Mouse (Mus musculus) CD4-positive, CD25-positive, alpha-beta regulatory T cell, adult 2 months (primary cell): ENCODE results near the gene Eif4a1.

Experiments used
- DNase-seq: peaks from one replicate; pipeline ENCODE4 v3.0.0-alpha.2; 2012; ENCODE audit warnings: low read depth, low spot score

The Eif4a1 gene

DNA sequence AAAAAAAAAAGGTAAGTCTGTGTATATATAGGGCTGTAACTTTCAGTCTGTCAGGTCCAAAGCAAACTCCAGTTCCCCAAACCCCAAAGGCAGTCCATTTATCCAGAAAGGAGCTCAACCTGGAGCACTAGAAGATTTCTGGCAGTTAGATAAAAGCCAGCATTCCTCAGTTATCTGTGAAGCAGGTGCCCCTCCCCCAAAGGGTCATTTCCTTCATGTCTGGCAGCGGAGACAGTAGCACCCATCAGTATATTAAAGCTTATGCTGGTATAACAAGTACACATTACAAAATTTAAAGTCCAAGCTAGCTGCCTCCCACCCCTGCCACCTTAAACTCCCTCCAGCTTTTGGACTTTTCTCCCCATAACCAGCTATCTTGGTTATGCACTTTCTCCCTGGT is 27.4 kb upstream of the Eif4a1 start:
- no peak for DNase-seq

DNA sequence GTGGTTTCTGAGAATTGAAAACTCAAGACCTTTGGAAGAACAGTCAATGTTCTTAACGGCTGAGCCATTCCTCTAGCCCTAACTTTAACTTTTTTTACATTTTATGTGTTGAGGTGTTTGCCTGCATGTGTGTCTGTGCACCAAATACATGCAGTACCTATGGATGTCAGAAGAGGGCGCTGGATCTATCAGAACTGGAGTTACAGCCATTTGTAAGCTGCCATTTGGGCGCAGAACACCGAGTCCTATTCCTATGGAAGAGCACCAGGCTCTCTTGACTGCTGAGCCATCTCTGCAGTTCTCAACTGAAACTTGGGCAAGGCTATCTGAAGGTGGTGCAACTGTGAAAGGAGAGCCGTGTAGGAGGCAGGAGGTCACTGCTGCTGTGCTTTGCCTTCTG is 26.4 kb upstream of the Eif4a1 start:
- DNase-seq = peak; percentile 28

DNA sequence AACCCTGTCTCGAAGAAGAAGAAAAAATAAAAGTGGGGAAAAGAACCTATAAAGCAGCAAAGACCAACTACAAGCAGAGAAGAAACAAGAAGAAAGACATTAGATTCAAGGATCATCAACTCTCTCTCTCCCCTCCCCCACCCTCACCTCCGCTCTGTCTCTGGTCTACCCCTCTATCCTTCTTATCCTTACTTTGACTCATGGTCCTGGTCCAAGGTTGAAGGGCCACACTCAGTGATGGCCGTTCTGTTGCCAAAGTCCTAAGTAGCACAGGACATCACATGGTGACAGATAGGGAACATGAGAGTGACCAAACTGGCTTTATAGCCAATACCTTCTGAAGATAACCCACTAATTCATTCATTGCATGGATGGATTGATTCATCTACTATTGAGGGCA is 25.2 kb upstream of the Eif4a1 start:
- no peak for DNase-seq

DNA sequence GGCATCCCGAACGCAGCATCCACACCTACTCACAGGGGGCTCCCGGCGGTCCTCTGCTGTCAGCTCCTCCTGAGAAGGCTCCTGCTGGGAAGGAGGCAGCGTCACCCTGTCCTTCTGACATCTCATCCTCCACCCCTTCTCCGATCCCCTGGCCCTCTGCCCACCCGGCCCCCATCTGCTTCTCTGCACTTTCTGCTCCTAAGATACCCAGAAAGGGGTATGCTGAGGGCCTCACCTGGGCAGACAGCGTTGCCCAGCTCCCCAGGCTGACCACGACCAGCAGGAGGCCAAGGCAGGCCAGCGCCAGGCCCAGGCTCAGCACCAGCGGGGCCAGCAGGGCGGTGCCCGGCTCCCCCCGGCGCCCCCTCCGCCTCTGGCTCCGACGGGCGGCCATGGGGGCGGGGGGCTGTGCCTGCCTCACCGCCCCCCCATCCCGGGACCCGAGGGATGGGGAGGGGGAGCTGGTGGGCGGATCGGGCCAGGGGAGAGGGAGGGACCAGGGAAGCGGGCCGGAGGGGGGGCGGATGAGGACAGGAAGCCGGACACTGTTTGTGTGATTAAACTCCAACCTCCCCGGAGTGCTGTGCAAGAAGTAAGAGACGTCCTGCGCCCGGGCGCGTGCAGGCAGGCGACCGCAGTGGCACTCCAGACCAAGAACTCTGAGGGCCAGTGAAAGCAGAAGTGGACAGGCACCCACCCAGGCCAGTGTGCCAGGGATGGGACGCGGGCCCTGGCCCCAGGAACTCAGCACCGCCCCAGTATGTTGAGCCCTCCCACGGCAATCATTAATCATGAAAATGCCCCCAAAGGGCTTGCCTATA is 23.3 kb upstream of the Eif4a1 start, which contains the start of the genes Tnfsf12 and Tnfsfm13:
TSS of gene Tnfsf12 (minus strand) at position 489 of the 821 bp plus-strand sequence.
TSS of gene Tnfsfm13 (minus strand) at position 738 of the 821 bp plus-strand sequence.
- DNase-seq = no peak

DNA sequence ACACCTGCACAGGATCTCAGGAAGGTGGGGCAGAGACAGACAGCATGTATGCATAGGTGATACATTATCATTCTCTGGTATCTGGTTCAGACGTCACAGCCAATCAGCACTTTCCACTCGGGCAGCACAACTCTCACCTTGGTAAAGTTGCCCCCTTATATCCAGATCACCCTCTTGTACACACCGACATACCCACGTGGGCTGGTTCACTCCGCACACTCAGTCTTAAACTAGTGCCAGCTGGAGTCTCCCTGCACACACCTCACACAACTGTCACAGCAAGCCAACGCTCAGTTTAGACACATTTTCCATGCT is 22.8 kb upstream of the Eif4a1 start:
- no peak for DNase-seq

DNA sequence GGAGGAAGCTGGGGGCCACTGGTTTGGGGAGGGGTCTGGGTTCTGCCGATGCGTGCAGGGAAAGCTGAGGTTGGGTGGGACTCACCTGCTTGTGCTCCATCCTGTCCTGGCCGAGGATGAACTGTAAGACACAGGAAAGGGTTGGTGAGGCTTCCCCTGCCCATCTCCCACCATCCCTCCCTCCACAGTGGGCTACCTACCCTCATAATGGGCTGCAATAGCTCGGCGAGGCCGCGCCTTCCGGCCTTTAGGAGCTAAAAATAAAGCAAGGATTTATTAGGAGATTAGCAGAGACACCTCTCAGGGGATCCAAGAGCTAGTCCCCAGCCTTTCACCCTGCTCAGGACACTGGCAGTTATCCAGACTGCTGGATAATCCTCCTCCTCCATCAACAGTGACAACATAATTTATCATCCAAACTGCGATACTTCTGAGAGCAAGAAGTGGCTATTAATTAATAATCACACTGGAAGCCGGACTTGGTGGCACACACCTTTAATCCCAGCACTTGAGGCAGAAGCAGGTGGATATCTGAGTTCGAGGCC is 21.3 kb upstream of the Eif4a1 start:
- no peak for DNase-seq

DNA sequence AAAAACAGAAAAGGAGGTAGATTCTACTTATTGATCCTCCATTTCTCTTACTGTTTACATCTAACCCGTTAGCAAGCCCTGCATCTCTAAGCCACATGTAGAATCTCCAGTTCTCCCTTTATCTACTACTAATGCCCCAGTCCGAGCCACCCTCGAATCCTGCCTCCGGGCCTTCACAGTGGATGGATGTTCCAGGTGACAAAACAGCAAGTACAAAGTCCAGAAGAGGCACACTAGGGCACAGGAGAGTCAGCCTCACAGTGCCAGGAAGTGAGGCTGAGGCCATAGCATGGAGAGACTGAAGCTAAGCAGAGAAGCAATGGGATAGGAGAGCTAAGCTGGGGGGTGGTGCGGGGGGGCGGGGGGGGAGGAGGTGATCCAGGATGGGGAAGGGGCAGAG is 20.6 kb upstream of the Eif4a1 start:
- DNase-seq = no peak

DNA sequence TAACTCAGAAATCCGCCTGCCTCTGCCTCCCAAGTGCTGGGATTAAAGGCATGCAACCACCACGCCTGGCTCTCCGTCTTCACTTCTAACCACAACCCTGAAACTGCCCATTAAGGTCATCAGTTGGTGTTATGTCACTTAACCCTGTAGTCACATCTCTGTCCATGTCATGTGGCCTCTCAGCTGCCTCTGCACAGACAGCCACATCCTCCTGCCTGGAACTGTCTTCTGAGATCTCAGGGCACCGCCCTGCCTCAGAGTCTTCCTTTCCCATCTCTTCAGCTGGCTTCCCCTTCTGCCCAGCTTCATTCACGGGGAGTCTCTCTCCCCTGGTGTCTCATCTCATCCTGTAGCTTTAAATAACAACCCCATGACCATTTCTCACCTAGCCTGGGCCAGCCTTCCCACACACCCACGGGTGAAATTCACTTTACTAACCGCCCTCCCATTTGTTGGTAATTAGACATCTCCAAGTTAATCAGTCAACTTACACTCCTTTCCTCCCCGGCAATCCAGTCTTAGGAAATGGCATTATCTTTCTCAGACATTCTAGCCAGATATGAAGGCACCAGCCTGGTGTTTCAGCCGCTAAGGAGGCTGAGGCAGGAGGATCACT is 20.1 kb upstream of the Eif4a1 start:
- DNase-seq = no peak

DNA sequence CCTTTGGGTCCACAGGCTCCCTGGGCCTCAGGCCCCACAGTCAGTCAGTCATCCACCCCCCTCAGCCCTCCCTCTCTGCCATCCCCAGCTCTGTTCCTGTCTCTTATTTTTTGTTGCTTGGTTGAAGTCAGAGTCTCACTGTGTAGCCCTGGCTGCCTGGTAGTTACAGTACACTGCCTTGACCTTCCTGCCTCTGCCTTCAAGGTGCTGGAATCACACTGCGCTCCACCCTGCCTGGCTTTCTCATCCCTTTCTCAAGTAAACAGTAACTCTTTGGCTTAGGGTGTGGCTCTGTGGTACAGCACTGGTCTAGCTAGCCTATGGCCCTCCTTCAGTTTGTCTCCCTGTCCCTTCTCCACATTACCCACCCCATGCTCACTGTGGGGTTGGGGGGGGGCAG is 17.7 kb upstream of the Eif4a1 start:
- DNase-seq = no peak

DNA sequence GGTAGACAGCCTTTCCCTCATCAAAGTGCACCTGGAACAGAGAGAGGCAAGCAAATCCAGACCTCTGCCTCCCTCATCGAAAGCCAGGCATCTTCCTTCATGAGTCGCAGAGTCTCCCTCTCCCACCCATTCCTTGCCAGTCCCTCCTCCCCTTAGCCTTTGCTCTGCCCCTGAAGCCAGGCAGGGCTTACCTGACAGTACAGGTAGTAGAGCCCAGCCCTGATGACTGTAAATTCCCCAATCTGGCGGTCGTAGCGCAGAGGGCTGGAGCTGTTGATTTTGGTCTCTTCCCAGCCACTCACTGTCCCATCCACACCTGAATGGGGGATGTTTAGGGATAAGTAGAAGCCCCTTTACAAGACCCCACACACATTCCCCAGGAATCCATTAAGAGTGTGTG is 14.8 kb upstream of the Eif4a1 start:
- DNase-seq = no peak

DNA sequence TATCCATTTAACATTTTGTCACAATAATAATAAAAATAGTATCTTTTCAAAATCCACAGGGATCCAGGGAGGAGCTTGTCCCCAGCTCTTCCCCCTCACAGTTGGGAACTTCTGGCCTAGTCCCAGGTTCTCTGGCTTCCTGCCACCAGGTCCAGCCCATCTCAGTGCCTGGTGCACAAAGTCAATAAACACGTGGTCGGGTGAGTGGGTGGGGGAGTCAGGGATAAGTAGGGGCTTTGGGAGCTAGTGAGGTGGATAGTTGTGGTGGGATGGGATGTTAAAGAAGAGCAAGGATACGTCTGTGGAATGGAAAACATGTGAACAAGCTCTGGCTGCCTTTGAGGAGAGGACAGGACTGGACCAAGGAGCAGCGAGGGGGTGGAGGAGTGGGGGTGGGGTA is 14.2 kb upstream of the Eif4a1 start:
- DNase-seq = no peak

DNA sequence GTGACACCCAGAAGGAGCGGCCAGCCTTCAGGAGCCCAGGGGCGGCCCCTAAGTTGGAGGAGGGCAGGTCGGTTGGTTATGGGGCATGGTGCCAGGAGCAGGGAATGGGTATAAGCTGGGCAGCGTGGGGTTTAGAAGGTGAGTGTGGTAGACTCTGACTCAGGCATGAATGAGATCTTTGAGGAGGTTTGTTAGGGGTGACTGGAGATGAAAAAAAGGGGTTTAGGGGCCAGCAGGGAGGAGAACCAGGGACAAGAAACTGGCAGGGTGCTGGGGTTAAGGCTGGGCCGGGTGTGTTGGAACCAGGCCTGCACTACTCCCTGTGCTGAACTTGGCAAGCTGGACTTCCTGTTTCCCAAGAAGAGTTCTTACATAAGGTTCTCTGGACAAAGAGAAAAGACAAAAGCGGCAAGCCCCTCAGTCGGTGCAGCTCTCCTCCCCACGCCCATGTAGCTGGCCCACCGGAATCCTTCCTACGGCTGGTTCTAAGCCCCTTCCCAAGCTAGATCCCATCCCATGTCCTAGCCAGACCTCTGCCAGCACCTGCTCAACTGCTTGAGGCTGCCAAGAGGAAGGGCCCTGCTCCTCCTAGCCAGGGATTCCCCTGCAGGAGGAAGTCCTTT is 13.4 kb upstream of the Eif4a1 start, which contains the start of gene Tnfsf13:
TSS of gene Tnfsf13 (minus strand) at position 259 of the 623 bp plus-strand sequence.
- no peak for DNase-seq

DNA sequence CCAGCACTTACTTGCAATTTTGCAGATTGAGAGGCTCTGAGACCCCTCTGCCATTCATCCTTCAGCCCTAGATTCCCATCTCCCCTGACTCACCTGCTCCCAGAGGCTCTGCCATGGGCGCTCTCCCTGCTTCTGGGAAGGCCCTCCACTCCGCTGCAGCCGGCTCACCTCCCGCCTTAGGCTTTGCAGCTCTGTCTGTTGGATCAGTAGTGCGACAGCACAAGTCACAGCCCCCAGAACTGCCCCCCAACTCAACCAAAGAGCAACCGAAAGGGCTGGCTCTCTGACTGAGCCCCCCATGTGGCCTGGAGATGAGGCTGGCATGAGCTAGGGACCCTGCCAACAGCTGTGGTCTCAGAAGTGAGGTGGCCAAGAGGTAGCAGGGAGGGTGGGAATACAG is 12.7 kb upstream of the Eif4a1 start:
- no peak for DNase-seq

DNA sequence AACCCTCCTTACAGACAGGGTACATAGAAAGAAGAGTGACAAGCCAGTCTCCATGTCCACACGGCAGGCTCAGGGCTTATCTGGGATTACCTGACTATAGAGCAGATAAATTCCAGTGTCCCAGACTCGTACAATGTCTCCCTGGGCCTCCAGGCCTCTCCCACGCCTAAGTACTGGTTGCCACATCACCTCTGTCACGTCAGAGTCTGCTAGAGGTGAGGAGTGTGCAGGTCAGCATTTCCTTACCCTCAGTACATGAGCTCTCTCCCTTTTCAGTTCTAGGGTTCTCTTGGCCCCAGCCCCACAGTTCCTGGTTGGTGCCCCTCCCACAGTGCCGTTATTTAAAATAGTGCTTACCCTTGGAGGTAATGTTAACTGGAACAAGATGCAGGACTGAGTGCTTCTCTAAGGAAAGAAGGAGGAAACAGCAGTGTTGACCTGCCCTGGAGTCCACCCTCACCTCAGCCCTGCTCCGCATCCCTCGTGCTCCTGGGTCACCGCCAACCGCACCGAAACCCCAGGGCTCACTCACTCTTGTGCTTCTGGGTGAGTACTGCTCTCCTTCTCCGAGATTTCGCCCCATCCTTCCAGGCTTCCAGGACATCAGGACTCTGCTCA is 12.0 kb upstream of the Eif4a1 start:
- no peak for DNase-seq

DNA sequence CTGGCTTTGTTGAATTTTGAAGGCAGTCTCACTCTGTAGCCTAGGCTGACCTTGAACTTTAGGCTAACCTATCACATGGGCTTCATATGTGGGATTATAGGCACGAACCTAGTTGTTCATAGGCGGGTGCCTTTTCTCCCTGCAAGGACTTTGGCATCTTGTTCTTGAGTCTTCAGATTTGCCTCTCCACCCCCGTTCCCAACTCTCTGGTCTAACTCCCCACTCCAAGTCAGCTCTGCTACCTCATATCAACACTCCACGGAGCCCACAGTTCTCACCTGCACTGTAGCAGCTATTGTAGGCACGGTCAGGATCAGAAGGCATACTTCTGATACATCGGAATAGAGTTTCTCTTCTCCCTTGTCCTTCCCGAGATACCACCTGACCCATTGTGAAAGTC is 11.4 kb upstream of the Eif4a1 start:
- DNase-seq = no peak

DNA sequence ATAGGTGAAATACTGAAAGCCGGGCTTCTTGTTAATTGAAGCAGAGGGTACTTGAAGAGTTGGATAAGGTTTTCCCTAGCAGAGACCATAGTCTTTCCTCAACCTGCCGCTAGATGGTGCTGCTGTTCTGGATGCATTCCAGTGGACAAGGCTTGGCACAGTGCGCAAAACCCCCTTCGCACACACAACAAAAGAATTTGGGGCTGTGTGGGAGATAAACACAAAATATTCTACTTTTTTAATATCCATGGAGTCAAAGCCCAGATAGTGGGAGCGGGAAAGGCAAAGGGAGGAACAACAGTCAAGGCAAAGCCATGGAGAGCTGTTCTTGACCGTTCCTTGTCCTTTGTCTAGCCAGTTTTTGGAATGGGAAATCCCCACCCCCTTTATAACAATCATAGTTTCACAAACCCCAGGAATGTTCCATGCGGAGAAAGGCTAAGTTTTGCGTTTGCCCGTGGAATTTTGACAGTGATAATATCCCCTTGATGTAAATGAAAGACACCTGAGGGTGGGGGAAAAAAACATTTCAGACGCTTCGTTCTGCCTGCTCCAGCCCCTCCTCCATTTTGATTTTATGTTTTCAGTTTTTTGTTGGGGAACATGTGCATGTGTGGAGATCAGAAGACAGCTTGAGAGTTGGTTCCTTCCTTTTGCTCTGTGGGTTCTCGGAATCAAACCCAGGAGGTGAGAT is 10.8 kb upstream of the Eif4a1 start:
- DNase-seq = peak; percentile 93

DNA sequence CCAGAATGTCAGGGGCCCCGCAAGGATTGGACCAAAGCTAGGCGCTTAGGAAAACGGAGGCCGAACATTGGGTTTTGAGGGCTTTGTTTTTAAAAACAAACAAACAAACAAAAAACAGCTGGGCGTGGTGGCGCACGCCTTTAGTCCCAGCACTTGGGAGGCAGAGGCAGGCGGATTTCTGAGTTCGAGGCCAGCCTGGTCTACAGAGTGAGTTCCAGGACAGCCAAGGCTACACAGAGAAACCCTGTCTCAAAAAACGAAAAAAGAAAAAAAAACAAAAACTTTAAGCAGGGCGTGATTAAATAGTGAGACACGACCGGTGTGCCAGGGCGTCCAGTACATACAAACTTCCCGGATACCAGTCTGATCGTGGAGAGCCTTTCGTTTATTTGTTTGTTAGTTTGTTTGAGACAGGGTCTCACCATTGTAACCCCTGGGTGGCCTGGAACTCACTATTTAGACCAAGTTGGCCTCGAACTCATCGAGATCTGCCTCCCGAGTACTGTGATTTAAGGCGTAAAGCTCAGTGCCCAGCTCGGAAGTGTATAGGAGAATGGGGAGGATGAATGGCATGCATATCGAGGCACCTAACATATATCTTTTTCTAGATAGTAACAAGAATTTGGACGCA is 10.1 kb upstream of the Eif4a1 start:
- no peak for DNase-seq

DNA sequence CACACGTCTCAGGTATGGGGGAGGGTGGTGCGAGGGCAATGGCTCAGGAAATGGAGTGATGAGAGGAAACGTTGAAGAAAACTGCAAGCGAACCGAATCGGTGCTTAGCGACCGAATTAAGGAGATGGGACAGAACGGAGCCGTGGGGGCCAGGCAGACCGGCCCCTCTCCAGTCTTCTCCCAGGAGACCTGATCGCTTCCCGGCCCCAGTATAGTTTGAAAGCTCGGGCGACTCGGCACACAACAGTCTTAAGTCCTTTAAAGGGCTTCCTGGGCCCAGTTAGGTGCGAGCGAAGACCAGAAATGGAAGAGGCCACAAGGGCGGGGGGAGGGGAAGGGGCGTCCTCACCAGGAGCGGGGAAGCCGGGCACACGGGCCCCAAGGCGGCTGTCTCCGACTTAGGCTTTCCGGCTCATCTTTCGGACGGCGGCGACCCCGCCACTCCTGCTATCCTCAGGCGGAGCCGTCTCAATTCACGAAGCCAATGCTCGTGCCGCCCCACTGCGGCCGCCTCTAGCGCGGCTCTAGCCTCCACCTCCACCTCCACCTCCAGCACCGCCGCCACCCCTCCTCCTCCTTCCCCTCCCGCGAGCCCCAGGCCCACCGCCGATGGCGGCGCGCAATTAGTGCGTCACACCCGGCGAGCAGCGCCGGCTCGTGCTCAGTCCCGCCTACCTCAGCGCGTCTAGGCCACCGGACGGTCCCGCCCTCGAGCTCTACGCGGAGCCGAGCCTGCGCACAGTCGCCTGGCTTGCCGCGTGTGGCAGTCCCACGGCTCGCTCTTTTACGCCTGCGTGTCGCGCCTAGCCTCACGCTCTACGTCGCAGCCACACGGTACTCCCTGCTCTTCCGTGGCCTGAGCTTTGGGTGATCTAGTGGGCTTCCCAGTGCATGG is 9.3 kb upstream of the Eif4a1 start, which contains the start of gene Senp3:
TSS of gene Senp3 (minus strand) at position 771 of the 895 bp plus-strand sequence.
- peak; percentile 100 for DNase-seq

DNA sequence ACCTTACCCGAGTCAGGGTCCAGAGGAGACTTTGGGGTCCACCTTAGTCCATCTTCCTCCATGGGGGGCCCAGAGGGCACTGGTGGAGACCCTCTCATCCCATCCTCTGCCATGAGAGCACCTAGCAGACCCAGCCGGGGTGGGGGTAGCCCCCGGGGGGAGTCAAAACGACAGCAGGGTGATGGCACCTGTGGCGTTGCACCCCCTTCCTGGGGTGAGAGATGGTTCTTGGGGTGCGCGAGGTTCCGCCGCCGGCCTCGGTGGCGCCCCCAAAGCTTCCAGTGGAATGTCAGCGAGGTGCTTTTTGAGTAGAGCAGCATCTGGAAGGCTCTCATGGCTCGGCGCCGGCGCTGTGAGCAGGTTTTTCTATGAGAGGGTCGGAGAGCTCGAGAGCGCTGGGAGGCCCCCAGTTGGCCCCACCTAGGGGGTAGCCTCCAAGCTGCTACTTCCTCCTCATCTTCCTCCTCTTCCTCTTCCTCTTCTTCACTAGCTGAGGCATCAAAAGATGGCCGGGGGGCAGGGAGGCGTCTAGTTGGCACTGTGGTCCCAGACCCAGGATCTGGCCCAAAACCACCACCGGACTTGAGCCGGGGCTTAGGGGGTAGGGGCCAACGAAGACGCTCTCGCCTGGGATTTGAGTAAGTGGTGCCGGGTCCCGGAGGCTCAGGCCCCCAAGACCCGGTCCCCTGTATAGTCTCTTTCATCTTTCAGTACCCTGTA is 8.1 kb upstream of the Eif4a1 start:
- no peak for DNase-seq
